Mouse (Mus musculus): ENCODE measurements around the gene Siah1a.

DNA sequence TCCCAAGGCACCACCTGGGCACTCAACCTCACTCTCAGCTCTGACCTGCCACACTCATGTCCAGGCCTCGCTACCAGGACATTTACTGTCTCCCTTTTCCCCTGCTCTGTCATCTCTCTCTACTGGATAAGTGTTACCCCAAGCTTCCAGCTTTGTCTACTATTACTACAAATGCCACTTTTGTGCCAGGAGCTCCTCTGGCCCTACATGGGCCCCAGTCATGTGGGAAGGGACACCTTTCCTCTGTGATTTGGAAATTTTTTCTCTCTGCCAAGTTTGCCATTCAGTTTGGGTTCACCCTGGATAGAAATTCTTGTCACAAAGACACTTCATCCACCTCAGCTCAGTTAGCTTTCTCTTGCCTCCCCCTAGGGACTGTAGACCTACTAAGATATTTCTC is 14.9 kb downstream of the Siah1a start:
- TF ChIP-seq POLR2A (IDR thresholded peaks at IDR 0.05; ENCODE audit: borderline replicate concordance, insufficient read depth, low read length) (no peak), CTCF (IDR thresholded peaks at IDR 0.05; ENCODE audit: borderline replicate concordance, insufficient read depth, low read depth, low read length) (no peak)
